Mouse (Mus musculus): ENCODE measurements at regions not wholly inside any gene's neighbourhood (a gene's known extent, or its start where the extent isn't known, plus 50 kb on each side); places are given as distances from the start of the nearest gene placed in this dataset.

GRCm38 (mm10) chr2:78804931-78805330 is 63.0 kb upstream of the Ube2e3 start:
- DNase-seq (ENCODE audit: low spot score in 2 of 2): no peak

DNA sequence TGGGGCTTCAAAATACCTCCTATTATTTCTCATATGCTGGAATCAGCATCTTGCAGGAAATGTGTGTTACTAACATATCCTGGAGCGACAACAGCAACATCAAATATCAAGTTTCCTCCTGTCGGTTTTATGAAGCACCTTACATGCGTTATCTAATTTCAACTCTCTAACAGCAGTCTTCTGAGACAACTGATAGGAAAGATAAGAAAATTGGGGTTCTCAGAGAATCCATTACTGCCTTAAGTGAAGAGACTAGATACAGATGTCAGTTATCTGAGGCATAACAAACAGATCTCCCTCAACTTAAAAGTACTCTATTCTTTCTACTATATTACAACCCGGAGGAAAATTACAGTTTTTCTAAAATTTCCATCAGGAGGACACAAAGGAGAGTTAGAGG is 64.4 kb upstream of the Ube2e3 start:
- DNase-seq (ENCODE audit: low spot score in 2 of 2): no peak

DNA sequence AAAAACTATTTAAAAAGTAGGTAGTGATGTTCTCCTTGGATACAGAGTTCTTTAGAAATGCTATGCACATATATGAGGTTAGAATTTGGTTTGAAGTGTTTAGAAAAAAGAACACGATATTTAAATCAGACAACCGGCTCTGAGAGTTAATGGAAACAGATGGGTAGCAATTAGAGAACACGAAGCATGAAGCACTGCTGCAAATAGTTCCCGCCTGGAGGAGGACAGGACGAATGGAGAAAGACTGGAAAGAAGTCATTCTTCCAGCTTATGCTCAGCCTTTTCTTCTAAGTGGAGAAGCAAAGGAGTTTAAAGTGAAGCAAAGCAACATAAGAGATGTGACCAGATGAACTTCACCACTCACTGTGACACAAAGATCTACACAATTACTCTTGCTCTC is 72.5 kb upstream of the Ube2e3 start:
- no peak for DNase-seq (ENCODE audit: low spot score in 2 of 2)

- no peak for DNase-seq (ENCODE audit: low spot score in 2 of 2)
Measured at GRCm38 (mm10) chr2:78794734-78795133, 73.2 kb upstream of the Ube2e3 start.

- DNase-seq (ENCODE audit: low spot score in 2 of 2): no peak
Measured at GRCm38 (mm10) chr2:78789124-78789523, 78.8 kb upstream of the Ube2e3 start.

DNA sequence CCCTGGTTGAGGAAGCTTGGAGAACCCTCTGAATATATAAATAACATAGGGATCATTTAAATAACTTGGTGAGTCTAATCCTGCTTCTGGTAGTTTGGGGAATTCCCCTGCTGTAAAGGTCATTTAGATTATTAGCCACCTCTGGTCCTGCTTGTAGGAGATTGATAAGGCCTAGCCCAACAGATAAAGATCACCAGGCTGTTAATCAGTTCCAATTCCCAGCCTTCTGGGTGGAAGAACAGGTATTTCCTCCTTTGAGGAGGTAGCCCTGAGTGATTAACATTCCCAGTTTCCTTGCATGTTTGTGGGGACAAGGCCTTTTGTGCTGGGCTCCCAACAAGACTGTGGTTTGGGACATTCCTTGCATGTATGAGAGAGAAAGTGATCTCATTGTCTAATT is 79.7 kb upstream of the Ube2e3 start:
- DNase-seq (ENCODE audit: low spot score in 2 of 2): no peak

- DNase-seq (ENCODE audit: low spot score in 2 of 2): no peak
Measured at GRCm38 (mm10) chr2:78779949-78780348, 88.0 kb upstream of the Ube2e3 start.

- no peak for DNase-seq (ENCODE audit: low spot score in 2 of 2)
Measured at GRCm38 (mm10) chr2:78777589-78777988, 90.3 kb upstream of the Ube2e3 start.

GRCm38 (mm10) chr2:78754362-78754761 is 113.6 kb upstream of the Ube2e3 start:
- DNase-seq (ENCODE audit: low spot score in 2 of 2): no peak

GRCm38 (mm10) chr2:78753918-78754317 is 114.0 kb upstream of the Ube2e3 start:
- DNase-seq (ENCODE audit: low spot score in 2 of 2): no peak

DNA sequence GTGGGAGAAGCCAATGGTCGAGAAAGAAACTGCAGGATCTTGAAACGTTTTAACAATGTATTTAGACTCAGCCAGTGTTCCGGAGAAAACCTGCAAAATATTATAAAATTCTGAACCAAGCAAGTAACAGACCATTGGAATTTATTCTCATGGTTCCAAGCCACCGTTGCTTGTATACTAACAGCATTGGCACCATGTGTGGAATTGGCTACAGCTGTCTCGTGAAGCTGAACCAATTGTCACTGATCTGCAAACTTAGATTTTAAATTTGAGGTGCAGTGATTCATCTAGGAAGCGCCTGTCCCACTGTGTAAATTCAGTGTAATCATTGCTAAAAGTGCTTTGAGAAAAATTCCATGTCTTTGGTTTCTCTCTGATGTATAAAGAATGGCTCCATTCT is 137.8 kb upstream of the Ube2e3 start:
- DNase-seq (ENCODE audit: low spot score in 2 of 2): no peak

DNA sequence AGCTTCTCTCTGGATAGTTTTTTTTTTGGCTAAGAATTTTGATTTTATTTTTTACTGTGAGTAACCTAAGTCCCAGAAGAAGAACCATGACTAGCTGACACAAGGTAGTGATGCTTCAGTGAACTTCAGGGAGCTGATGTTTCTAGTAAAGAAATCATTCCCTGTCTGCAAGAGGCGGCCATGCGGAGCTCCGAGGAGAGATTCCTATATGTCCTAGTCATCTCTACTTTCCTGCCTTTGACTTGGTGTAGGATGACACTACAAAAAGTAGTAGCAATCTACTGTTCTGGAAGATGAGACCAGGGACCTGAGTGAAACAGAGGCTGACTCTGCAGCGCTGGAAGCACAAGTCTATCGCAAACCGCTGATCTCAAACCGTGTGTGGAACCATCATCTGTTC is 141.9 kb upstream of the Ube2e3 start:
- DNase-seq (ENCODE audit: low spot score in 2 of 2): no peak

GRCm38 (mm10) chr2:78724416-78724815 is 143.5 kb upstream of the Ube2e3 start:
- no peak for DNase-seq (ENCODE audit: low spot score in 2 of 2)

DNA sequence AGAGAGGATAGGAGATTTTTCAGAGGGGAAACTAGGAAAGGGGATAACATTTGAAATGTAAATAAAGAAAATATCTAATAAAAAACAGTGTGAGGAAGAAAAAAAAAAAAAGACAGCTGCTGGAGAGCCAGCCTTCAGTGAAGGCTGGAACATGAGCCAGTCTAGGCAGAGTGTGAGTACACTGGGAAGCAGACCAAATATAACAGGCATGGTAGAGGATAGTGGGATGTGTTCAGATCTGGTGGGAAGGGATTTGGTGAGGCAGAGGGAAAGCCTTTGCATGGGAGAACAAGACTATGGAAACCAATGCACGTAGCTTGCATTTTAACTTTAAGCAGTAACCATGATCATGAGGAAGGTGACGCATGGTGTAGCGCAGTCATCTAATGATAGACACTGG is 144.5 kb upstream of the Ube2e3 start:
- DNase-seq (ENCODE audit: low spot score in 2 of 2): no peak

- DNase-seq (ENCODE audit: low spot score in 2 of 2): no peak
Measured at GRCm38 (mm10) chr2:78722739-78723138, 145.2 kb upstream of the Ube2e3 start.

GRCm38 (mm10) chr2:78718550-78718949 is 149.4 kb upstream of the Ube2e3 start:
- no peak for DNase-seq (ENCODE audit: low spot score in 2 of 2)

- no peak for DNase-seq (ENCODE audit: low spot score in 2 of 2)
Measured at GRCm38 (mm10) chr2:78716157-78716798, 151.6 kb upstream of the Ube2e3 start.

- no peak for DNase-seq (ENCODE audit: low spot score in 2 of 2)
Measured at GRCm38 (mm10) chr2:78694851-78695250, 173.1 kb upstream of the Ube2e3 start.

GRCm38 (mm10) chr2:78656668-78657067 is 211.3 kb upstream of the Ube2e3 start:
- DNase-seq (ENCODE audit: low spot score in 2 of 2): no peak

- no peak for DNase-seq (ENCODE audit: low spot score in 2 of 2)
Measured at GRCm38 (mm10) chr2:78655156-78655855, 212.6 kb upstream of the Ube2e3 start.

DNA sequence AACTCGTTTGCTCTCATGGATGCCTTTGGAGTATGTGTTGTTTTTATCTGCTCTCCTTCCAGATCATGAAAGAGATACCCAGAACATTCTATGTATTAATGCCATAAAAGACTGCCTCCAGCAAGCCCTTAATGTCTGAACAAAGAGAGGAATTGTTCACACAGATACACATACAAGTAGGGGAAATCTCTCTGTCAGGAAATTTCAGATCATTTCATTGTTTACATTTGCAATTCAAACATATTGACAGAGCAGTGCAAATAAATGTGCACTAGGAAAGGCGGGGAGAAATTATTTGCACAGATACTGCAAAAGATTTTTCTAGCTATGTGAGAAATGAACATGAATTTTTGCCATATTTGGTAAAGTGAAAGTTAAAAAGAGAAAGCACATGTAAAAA is 216.4 kb upstream of the Ube2e3 start:
- DNase-seq (ENCODE audit: low spot score in 2 of 2): no peak

DNA sequence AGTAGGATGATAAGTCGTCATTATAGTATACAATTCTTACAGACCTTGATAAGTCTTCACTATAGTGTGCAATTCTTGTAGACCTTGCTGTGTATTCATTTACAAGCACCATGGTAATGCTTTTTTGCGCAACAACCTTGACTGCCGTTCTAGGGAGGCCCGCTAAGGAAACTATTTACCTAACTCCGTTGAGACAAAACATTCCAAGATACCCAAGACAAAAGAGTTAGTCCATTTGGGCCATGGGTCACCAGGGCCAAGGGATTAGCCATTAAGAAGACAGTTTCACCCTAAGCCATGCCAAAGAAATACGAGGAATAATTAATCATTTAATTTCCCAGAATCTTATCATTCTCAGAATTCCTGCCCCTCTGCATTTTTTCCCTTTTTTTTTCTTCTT is 227.6 kb upstream of the Ube2e3 start:
- DNase-seq (ENCODE audit: low spot score in 2 of 2): no peak

DNA sequence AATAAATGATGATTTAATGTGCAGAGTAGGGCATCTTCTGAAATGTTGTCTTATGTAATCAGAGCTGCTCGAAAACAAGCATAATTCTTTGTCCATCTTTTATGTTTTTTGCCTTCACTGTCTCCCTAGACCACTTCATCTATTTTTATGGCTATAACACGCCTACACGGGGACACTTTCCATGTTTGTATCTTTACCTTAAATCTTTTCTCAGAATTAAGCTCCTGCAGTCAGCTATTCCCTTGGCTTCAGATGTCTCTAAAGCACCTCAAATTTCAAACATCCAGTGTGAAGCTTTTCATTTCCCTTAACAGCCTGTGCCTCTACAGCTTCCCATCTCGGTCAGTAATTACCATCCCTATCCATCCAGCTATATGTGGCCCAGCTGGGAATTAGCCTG is 242.7 kb upstream of the Ube2e3 start:
- no peak for DNase-seq (ENCODE audit: low spot score in 2 of 2)

GRCm38 (mm10) chr2:78606388-78606787 is 261.5 kb upstream of the Ube2e3 start:
- no peak for DNase-seq (ENCODE audit: low spot score in 2 of 2)

Data from heart, adult 9 months (tissue).